Mouse (Mus musculus) thymus, postnatal 10 days (tissue): ENCODE measurements around the gene Vsx1.

Experiments
- DNase-seq, 2 experiments: peaks; one replicate each; pipeline ENCODE4 v3.0.0; 2021; ENCODE audit warnings: low spot score in 2 of 2

Gene Vsx1

GRCm38 (mm10) chr2:150689223-150689800, at the start of gene Vsx1:
Gene Vsx1, minus strand, starts transcription at chr2:150689360.
- DNase-seq, result no peak

GRCm38 (mm10) chr2:150737881-150738280, 48.7 kb upstream of the Vsx1 start:
- DNase-seq, result no peak

GRCm38 (mm10) chr2:150735756-150736576, 46.8 kb upstream of the Vsx1 start:
- DNase-seq, result no peak

GRCm38 (mm10) chr2:150712167-150712674, 23.1 kb upstream of the Vsx1 start:
- DNase-seq, result no peak

GRCm38 (mm10) chr2:150691481-150692170, 2.5 kb upstream of the Vsx1 start:
- DNase-seq, result no peak

- no peak for DNase-seq
Observed at GRCm38 (mm10) chr2:150690216-150690615, 1.1 kb upstream of the Vsx1 start.

GRCm38 (mm10) chr2:150688541-150689186, 496 bp downstream of the Vsx1 start:
- DNase-seq, result peak in 1 of 2 experiments; percentile 12

GRCm38 (mm10) chr2:150687871-150688540, 1.2 kb downstream of the Vsx1 start:
- no peak for DNase-seq

GRCm38 (mm10) chr2:150685389-150685788, 3.8 kb downstream of the Vsx1 start:
- DNase-seq, result no peak

GRCm38 (mm10) chr2:150684451-150684850, 4.7 kb downstream of the Vsx1 start:
- no peak for DNase-seq

GRCm38 (mm10) chr2:150681581-150681980, 7.6 kb downstream of the Vsx1 start:
- no peak for DNase-seq

GRCm38 (mm10) chr2:150678392-150678791, 10.8 kb downstream of the Vsx1 start:
- peak in 1 of 2 experiments; percentile 82 for DNase-seq

GRCm38 (mm10) chr2:150675525-150675924, 13.6 kb downstream of the Vsx1 start:
- DNase-seq, result no peak

- peak; percentile 48 to 72 for DNase-seq
Observed at GRCm38 (mm10) chr2:150674900-150675299, 14.3 kb downstream of the Vsx1 start.

- DNase-seq, result no peak
Observed at GRCm38 (mm10) chr2:150673929-150674328, 15.2 kb downstream of the Vsx1 start.

GRCm38 (mm10) chr2:150671609-150672290, 17.4 kb downstream of the Vsx1 start:
- DNase-seq, result no peak

GRCm38 (mm10) chr2:150670926-150671325, 18.2 kb downstream of the Vsx1 start:
- no peak for DNase-seq

- no peak for DNase-seq
Observed at GRCm38 (mm10) chr2:150669454-150670045, 19.6 kb downstream of the Vsx1 start.

- DNase-seq, result no peak
Observed at GRCm38 (mm10) chr2:150668956-150669355, 20.2 kb downstream of the Vsx1 start.
